11 mouse cellular contexts compared by ENCODE assay signal in the genomic region with DNA sequence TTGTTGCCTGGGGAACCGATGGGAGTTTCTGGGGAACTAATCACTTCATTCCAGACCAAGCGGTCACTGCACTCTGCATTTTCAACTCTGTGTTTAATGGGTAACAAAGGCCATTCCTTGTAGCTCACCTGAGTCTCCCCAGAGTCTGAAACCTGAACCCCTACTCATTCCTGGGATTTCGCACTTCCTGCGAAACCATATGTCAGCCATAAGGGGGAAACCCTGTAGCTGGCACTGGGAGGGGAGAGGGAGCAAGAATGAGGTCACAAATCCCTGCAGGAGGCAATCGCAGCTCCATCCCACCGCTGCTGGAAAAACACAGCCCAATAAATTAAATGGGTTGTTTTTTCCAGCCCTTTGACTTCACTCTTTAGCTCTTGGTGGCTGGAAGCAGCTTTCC. TPM values are rescaled to one million over a fixed set of nuclear protein-coding genes. Genes with fewer than 3 reads are reported as not detected.
DNase-seq lines count a peak whose midpoint lies in the region; ATAC-seq and TF ChIP-seq lines count a peak whose summit lies in the region.
"Had no signal": no experiment of that assay in that cellular context is flagged by ENCODE, and none has a peak within 500 bp of the region (broad histone marks: within the 10 kb centered on the region; RNA-seq: fewer than 3 reads in every experiment).

No protein-coding gene starts in this region.

- H3K4me1 ChIP-seq in midbrain, postnatal 0 days (ENCODE audit: insufficient read depth, low read length), result no peaks in the 10 kb centered on the region
- no peaks in the 10 kb centered on the region for H3K4me1 ChIP-seq in midbrain, embryonic 14.5 days (ENCODE audit: control insufficient read depth, insufficient read depth, low read length)
- H3K4me1 ChIP-seq in embryonic facial prominence, embryonic 11.5 days (ENCODE audit: control insufficient read depth, insufficient read depth, low read length), result no peaks in the 10 kb centered on the region
- H3K4me1 ChIP-seq in kidney, embryonic 16.5 days (ENCODE audit: insufficient read depth, low read length), result peaks cover 57% of the 10 kb centered on the region
- peaks cover 40% of the 10 kb centered on the region for H3K4me1 ChIP-seq in stomach, embryonic 16.5 days (ENCODE audit: control insufficient read depth, insufficient read depth, low read length)
- H3K4me1 ChIP-seq: midbrain, embryonic 12.5 days had no signal

- TF ChIP-seq CTCF in midbrain, postnatal 0 days (IDR thresholded peaks at IDR 0.05), result 0 out of 2 replicates have a peak, but pooled peaks have one; percentile 18

- 34% methylated on average over 6 of the region's 6 CpGs for WGBS in midbrain, postnatal 0 days
- 51% methylated on average over 6 of the region's 6 CpGs for WGBS in midbrain, embryonic 14.5 days
- 13% methylated on average over 6 of the region's 6 CpGs for WGBS in embryonic facial prominence, embryonic 11.5 days
- WGBS in kidney, embryonic 16.5 days, result 2% methylated on average over 6 of the region's 6 CpGs
- 21% methylated on average over 6 of the region's 6 CpGs for WGBS in stomach, embryonic 16.5 days

- ATAC-seq in midbrain, postnatal 0 days (ENCODE audit: low FRiP score), result no peak
- no peak for ATAC-seq in midbrain, embryonic 14.5 days (ENCODE audit: low FRiP score, low TSS enrichment)
- 0 out of 2 replicates have a peak, but pooled peaks have one; percentile 29 for ATAC-seq in embryonic facial prominence, embryonic 11.5 days (replicated peaks; ENCODE audit: insufficient number of reproducible peaks, low FRiP score, low TSS enrichment, low read depth)
- peak; percentile 24; the same call in 1 of the 2 replicates for ATAC-seq in kidney, embryonic 16.5 days (ENCODE audit: low FRiP score, low TSS enrichment)
- peak; percentile 51; the same call in 1 of the 2 replicates for ATAC-seq in stomach, embryonic 16.5 days (ENCODE audit: insufficient read depth, low FRiP score)

- no peak overlapping the region for H3K4me2 ChIP-seq in midbrain, postnatal 0 days (ENCODE audit: low read depth, low read length, poor library complexity, severe bottlenecking)
- H3K4me2 ChIP-seq in midbrain, embryonic 14.5 days (ENCODE audit: low read length), result no peak overlapping the region
- no peak overlapping the region for H3K4me2 ChIP-seq in embryonic facial prominence, embryonic 11.5 days (ENCODE audit: low read depth, low read length)
- no peak overlapping the region for H3K4me2 ChIP-seq in kidney, embryonic 16.5 days (replicated peaks; ENCODE audit: low read depth, low read length)
- H3K4me2 ChIP-seq in stomach, embryonic 16.5 days (ENCODE audit: low read depth, low read length), result 0 out of 2 replicates have a peak overlapping the region, but pooled peaks have one; percentile 1
- H3K4me2 ChIP-seq: hindbrain, embryonic 15.5 days; liver, embryonic 13.5 days; midbrain, embryonic 12.5 days had no signal

- H3K27me3 ChIP-seq in midbrain, postnatal 0 days (ENCODE audit: insufficient read depth, low read length), result no peaks in the 10 kb centered on the region
- no peaks in the 10 kb centered on the region for H3K27me3 ChIP-seq in midbrain, embryonic 14.5 days (ENCODE audit: control insufficient read depth, insufficient read depth, low read length)
- no peaks in the 10 kb centered on the region for H3K27me3 ChIP-seq in embryonic facial prominence, embryonic 11.5 days (ENCODE audit: control insufficient read depth, insufficient read depth, low read length)
- no peaks in the 10 kb centered on the region for H3K27me3 ChIP-seq in kidney, embryonic 16.5 days (ENCODE audit: insufficient read depth, low read length)
- H3K27me3 ChIP-seq in stomach, embryonic 16.5 days (ENCODE audit: control insufficient read depth, insufficient read depth, low read length), result no peaks in the 10 kb centered on the region
- H3K27me3 ChIP-seq: hindbrain, embryonic 15.5 days; midbrain, embryonic 12.5 days had no signal

- H3K27ac ChIP-seq in midbrain, postnatal 0 days (ENCODE audit: low read depth, low read length), result no peak overlapping the region
- H3K27ac ChIP-seq in midbrain, embryonic 14.5 days (replicated peaks; ENCODE audit: low read depth, low read length), result no peak overlapping the region
- peak overlapping the region; percentile 30; the same call in 1 of the 2 replicates for H3K27ac ChIP-seq in embryonic facial prominence, embryonic 11.5 days (replicated peaks; ENCODE audit: low read depth, low read length)
- H3K27ac ChIP-seq in kidney, embryonic 16.5 days (ENCODE audit: low read length), result peak overlapping the region; percentile 48
- H3K27ac ChIP-seq in stomach, embryonic 16.5 days (ENCODE audit: low read length), result peak overlapping the region; percentile 78
- H3K27ac ChIP-seq: hindbrain, embryonic 15.5 days; liver, embryonic 13.5 days; midbrain, embryonic 12.5 days had no signal

- no peaks in the 10 kb centered on the region for H3K36me3 ChIP-seq in midbrain, postnatal 0 days (ENCODE audit: insufficient read depth, low read length)
- H3K36me3 ChIP-seq in midbrain, embryonic 14.5 days (ENCODE audit: control insufficient read depth, insufficient read depth, low read length), result no peaks in the 10 kb centered on the region
- no peaks in the 10 kb centered on the region for H3K36me3 ChIP-seq in embryonic facial prominence, embryonic 11.5 days (replicated peaks; ENCODE audit: control insufficient read depth, insufficient read depth, low read depth, low read length)
- H3K36me3 ChIP-seq in kidney, embryonic 16.5 days (ENCODE audit: insufficient read depth, low read length), result no peaks in the 10 kb centered on the region
- no peaks in the 10 kb centered on the region for H3K36me3 ChIP-seq in stomach, embryonic 16.5 days (ENCODE audit: control insufficient read depth, insufficient read depth, low read length)
- H3K36me3 ChIP-seq: hindbrain, embryonic 15.5 days; liver, embryonic 13.5 days; midbrain, embryonic 12.5 days had no signal

- no peak for DNase-seq in midbrain, postnatal 0 days (ENCODE audit: low spot score)
- DNase-seq in midbrain, embryonic 14.5 days, result no peak
- DNase-seq in embryonic facial prominence, embryonic 11.5 days (ENCODE audit: low spot score), result peak; percentile 87
- no peak for DNase-seq in adrenal gland, adult (ENCODE audit: inconsistent age in 2 of 2, low spot score in 1 of 2)
- no peak for DNase-seq in left cerebral cortex, postnatal 36 days (ENCODE audit: low spot score in 2 of 2)
- no peak for DNase-seq in adrenal gland, postnatal 10 days
- DNase-seq: liver, embryonic 13.5 days had no signal

- intact Hi-C loops in left cerebral cortex, postnatal 36 days (cut with DNase I), result no loop called here

- no peak overlapping the region for H3K9ac ChIP-seq in midbrain, postnatal 0 days (replicated peaks; ENCODE audit: low read length, poor library complexity, severe bottlenecking)
- H3K9ac ChIP-seq in midbrain, embryonic 14.5 days (replicated peaks; ENCODE audit: low read length), result no peak overlapping the region
- H3K9ac ChIP-seq in embryonic facial prominence, embryonic 11.5 days (replicated peaks; ENCODE audit: low read length), result no peak overlapping the region
- no peak overlapping the region for H3K9ac ChIP-seq in kidney, embryonic 16.5 days (replicated peaks; ENCODE audit: low read length)
- H3K9ac ChIP-seq in stomach, embryonic 16.5 days (ENCODE audit: low read length), result 0 out of 2 replicates have a peak overlapping the region, but pooled peaks have one; percentile 12
- H3K9ac ChIP-seq: hindbrain, embryonic 15.5 days; liver, embryonic 13.5 days; midbrain, embryonic 12.5 days had no signal

- no peaks in the 10 kb centered on the region for H3K9me3 ChIP-seq in midbrain, postnatal 0 days (ENCODE audit: low read length)
- H3K9me3 ChIP-seq in midbrain, embryonic 14.5 days (ENCODE audit: control insufficient read depth, low read length), result no peaks in the 10 kb centered on the region
- no peaks in the 10 kb centered on the region for H3K9me3 ChIP-seq in embryonic facial prominence, embryonic 11.5 days (replicated peaks; ENCODE audit: control insufficient read depth, low read length)
- H3K9me3 ChIP-seq in kidney, embryonic 16.5 days (ENCODE audit: low read length), result no peaks in the 10 kb centered on the region; the same call in 1 of the 2 replicates
- H3K9me3 ChIP-seq in stomach, embryonic 16.5 days (replicated peaks; ENCODE audit: control insufficient read depth, low read length), result peaks cover 4% of the 10 kb centered on the region
- H3K9me3 ChIP-seq: hindbrain, embryonic 15.5 days; liver, embryonic 13.5 days had no signal

- H3K4me3 ChIP-seq in midbrain, postnatal 0 days (ENCODE audit: low read depth, low read length), result no peak overlapping the region
- no peak overlapping the region for H3K4me3 ChIP-seq in midbrain, embryonic 14.5 days (replicated peaks; ENCODE audit: low read depth, low read length)
- H3K4me3 ChIP-seq in embryonic facial prominence, embryonic 11.5 days (ENCODE audit: low read depth, low read length), result no peak overlapping the region
- H3K4me3 ChIP-seq in kidney, embryonic 16.5 days (ENCODE audit: low read length), result no peak overlapping the region
- H3K4me3 ChIP-seq in stomach, embryonic 16.5 days (replicated peaks; ENCODE audit: low read length), result no peak overlapping the region
- H3K4me3 ChIP-seq: hindbrain, embryonic 15.5 days; liver, embryonic 13.5 days; midbrain, embryonic 12.5 days had no signal

RNA-seq across cellular contexts. Expression of gene Xpnpep1, which starts 40.9 kb away (rescaled TPM):
- total RNA-seq in midbrain, postnatal 0 days (2014; rRNA removed), result 74.8 and 91.0 TPM in 2 replicates
- 108 and 110 TPM in 2 replicates for polyA plus RNA-seq in midbrain, postnatal 0 days (2015; fragmentation: Nextera tagmentation; extraction: Ambion mirVana)
- polyA plus RNA-seq in midbrain, embryonic 14.5 days (2014; fragmentation: Nextera tagmentation; extraction: Ambion mirVana), result 135 and 136 TPM in 2 replicates
- polyA plus RNA-seq in embryonic facial prominence, embryonic 11.5 days (2014; fragmentation: Nextera tagmentation; extraction: Ambion mirVana), result 177 and 184 TPM in 2 replicates
- polyA plus RNA-seq in kidney, embryonic 16.5 days (2015; fragmentation: Nextera tagmentation; extraction: Ambion mirVana), result 166 and 167 TPM in 2 replicates
- polyA plus RNA-seq in stomach, embryonic 16.5 days (2015; fragmentation: Nextera tagmentation; extraction: Ambion mirVana), result 157 and 160 TPM in 2 replicates
- 10 to 100 TPM; 61.8 to 70.3 TPM for total RNA-seq in left cerebral cortex, postnatal 36 days (2021)
- 100 to 1,000 TPM; 103 to 105 TPM for total RNA-seq in adrenal gland, postnatal 10 days (2021)

RNA-seq across cellular contexts. Expression of gene Add3, which starts 59.3 kb away (rescaled TPM):
- total RNA-seq in midbrain, postnatal 0 days (2014; rRNA removed), result 54.6 and 61.4 TPM in 2 replicates
- polyA plus RNA-seq in midbrain, postnatal 0 days (2015; fragmentation: Nextera tagmentation; extraction: Ambion mirVana), result 49.1 and 51.9 TPM in 2 replicates
- polyA plus RNA-seq in midbrain, embryonic 14.5 days (2014; fragmentation: Nextera tagmentation; extraction: Ambion mirVana), result 14.8 and 28.6 TPM in 2 replicates
- polyA plus RNA-seq in embryonic facial prominence, embryonic 11.5 days (2014; fragmentation: Nextera tagmentation; extraction: Ambion mirVana), result 76.6 and 84.8 TPM in 2 replicates
- 85.1 and 87.0 TPM in 2 replicates for polyA plus RNA-seq in kidney, embryonic 16.5 days (2015; fragmentation: Nextera tagmentation; extraction: Ambion mirVana)
- 82.6 and 84.9 TPM in 2 replicates for polyA plus RNA-seq in stomach, embryonic 16.5 days (2015; fragmentation: Nextera tagmentation; extraction: Ambion mirVana)
- 10 to 100 TPM; 89.3 to 89.6 TPM for total RNA-seq in left cerebral cortex, postnatal 36 days (2021)
- total RNA-seq in adrenal gland, postnatal 10 days (2021), result 10 to 100 TPM; 77.6 to 89.0 TPM

Comparison
In these comparisons a context has a peak if more than half of its experiments do, and no peak if none do; other contexts are left out.
1. ATAC-seq: peak in embryonic facial prominence, embryonic 11.5 days (single experiment), kidney, embryonic 16.5 days (single experiment) and stomach, embryonic 16.5 days (single experiment); none in midbrain, postnatal 0 days (single experiment) and midbrain, embryonic 14.5 days (single experiment).
2. H3K27ac ChIP-seq: peak in embryonic facial prominence, embryonic 11.5 days (single experiment), kidney, embryonic 16.5 days (single experiment) and stomach, embryonic 16.5 days (single experiment); none in midbrain, postnatal 0 days (single experiment) and midbrain, embryonic 14.5 days (single experiment).